Mouse (Mus musculus) CH12.LX (cell line): Measurements from ENCODE around the gene Tmem185b.

ENCODE experiments used
- CTCF ChIP-seq, 2 experiments: IDR thresholded peaks in 1 of 2; conservative IDR thresholded peaks in 1 of 2; 2 replicates each; pipeline ENCODE4 v1.5.1; 2011 to 2012; ENCODE audit warnings: low read depth in 2 of 2, low read length in 2 of 2, improper control_type of control experiment in 1 of 2, inconsistent platforms in 1 of 2, mild to moderate bottlenecking in 1 of 2, moderate library complexity in 1 of 2
- KAT2A ChIP-seq: IDR thresholded peaks from 2 replicates; pipeline ENCODE4 v1.6.1; 2012; ENCODE audit warnings: low read length, improper control_type of control experiment, inconsistent platforms; ENCODE audit not compliant: insufficient replicate concordance
- MXI1 ChIP-seq: IDR thresholded peaks from 2 replicates; pipeline ENCODE4 v1.6.1; 2011; ENCODE audit warnings: mild to moderate bottlenecking, low read depth, low read length, improper control_type of control experiment
- NRF1 ChIP-seq: IDR thresholded peaks from 2 replicates; pipeline ENCODE4 v1.6.1; 2014; ENCODE audit warnings: low read depth, mild to moderate bottlenecking, inconsistent platforms, low read length, improper control_type of control experiment, moderate library complexity
- POLR2A ChIP-seq: IDR thresholded peaks from 2 replicates; pipeline ENCODE4 v1.6.1; 2011; ENCODE audit warnings: low read depth, mild to moderate bottlenecking, improper control_type of control experiment, low read length
- ZNF384 ChIP-seq: IDR thresholded peaks from 2 replicates; pipeline ENCODE4 v1.6.1; 2012; ENCODE audit warnings: low read depth, low read length, improper control_type of control experiment, inconsistent platforms

DNA sequence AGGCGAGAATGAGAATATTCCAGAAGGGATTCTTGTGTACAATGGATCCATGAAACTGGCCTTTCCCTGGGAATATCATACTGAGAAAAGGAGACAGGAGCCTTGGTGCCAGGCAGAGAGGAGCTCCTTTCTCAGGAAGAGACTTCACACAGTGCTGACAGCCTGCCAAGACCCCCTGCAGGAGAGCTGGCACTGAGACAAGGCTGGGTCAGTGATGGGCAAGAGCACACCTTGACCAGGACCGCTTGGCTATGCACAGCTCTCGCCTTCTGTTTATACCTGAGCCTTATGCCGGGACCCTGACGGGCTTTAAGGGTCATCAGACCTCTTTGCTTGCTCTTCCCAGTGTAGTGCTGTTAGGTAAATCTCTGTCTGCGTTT lies 30.6 kb upstream of the Tmem185b start:
- no peak for TF ChIP-seq NRF1
- no peak for TF ChIP-seq POLR2A
- no peak for TF ChIP-seq MXI1
- no peak for TF ChIP-seq ZNF384
- TF ChIP-seq CTCF (conservative IDR thresholded peaks at IDR 0.05 in 1 of 2, IDR thresholded peaks at IDR 0.05 in 1 of 2; ENCODE audit: low read depth in 2 of 2, low read length in 2 of 2): no peak
- no peak for TF ChIP-seq KAT2A
